Mouse (Mus musculus): Measurements from ENCODE around the gene Hbq1a. TPM values are rescaled to one million over a fixed set of nuclear protein-coding genes. Genes with fewer than 3 reads are reported as not detected.
"Not testable (repeated sequence)": the region's sequence is repeated elsewhere in the genome, so short reads cannot be mapped to it uniquely, and the experiment has no call there.

Gene Hbq1a
- polyA plus RNA-seq, 1 experiment from 2014 or later, result 0.77 TPM

DNA sequence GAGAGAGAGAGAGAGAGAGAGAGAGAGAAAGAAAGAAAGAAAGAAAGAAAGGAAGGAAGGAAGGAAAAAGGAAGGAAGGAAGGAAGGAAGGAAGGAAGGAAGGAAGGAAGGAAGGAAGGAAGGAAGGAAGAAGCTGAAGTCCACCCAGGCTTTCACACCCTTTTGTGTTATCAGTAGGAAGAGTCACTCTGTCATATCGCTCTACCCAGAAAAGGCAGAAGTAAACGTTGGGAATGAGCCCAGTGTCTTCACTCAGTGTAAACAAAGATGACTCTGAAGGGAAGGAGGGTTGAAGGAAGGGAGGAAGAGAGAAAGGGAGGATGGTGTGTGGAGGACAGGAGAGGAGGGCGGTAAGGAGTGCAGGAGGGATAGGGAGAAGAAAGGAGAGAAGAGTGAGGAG, 6.4 kb upstream of the Hbq1a start:
- WGBS, result 78% methylated on average over 3 of the region's 3 CpGs
- H3K4me3 ChIP-seq (ENCODE audit: low read depth, low read length); H3K4me2 ChIP-seq; H3K9me3 ChIP-seq (ENCODE audit: control insufficient read depth, low read length); DNase-seq (ENCODE audit: low spot score, missing footprints); ATAC-seq (ENCODE audit: low FRiP score); H3K36me3 ChIP-seq (ENCODE audit: control insufficient read depth, insufficient read depth, low read length); H3K27me3 ChIP-seq (ENCODE audit: control insufficient read depth, insufficient read depth, low read length); H3K27ac ChIP-seq (ENCODE audit: low read depth, low read length); H3K4me1 ChIP-seq (ENCODE audit: control insufficient read depth, insufficient read depth, low read length); H3K9ac ChIP-seq (ENCODE audit: low read length): not testable (repeated sequence)

DNA sequence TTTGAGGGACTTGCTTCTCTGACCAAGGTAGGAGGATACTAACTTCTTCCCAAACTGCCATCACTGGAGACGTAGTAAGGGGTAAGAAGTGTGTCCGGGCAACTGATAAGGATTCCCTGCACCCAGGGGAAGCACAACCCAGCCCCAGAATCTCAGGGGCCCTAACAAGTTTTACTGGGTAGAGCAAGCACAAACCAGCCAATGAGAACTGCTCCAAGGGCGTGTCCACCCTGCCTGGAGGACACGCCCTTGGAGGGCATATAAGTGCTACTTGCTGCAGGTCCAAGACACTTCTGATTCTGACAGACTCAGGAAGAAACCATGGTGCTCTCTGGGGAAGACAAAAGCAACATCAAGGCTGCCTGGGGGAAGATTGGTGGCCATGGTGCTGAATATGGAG, 3.7 kb upstream of the Hbq1a start, which contains the start of gene Hba-a2:
Hba-a2 (plus strand) TSS at position 287 of the 400 bp plus-strand sequence.
- not testable (repeated sequence) for DNase-seq (ENCODE audit: low spot score, missing footprints)

DNA sequence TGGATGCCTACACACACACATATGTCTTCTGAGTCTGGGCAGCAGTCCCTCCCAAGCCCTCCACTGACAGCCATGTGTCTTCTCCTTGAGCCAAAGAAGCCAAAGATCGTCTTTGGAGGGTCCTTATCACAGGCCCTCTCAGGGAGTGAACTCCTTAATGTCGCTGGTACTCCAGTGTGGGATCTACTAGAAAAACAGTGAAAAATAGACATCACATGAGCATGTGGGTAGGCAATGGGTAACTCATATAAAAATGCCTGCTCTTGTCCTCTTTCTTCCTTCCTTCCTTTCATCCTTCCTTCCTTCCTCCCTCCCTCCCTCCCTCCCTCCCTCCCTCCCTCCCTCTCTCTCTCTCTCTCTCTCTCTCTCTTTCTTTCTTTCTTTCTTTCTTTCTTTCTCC, 2.5 kb upstream of the Hbq1a start:
- not testable (repeated sequence) for H3K4me3 ChIP-seq (ENCODE audit: low read depth, low read length); H3K36me3 ChIP-seq (ENCODE audit: control insufficient read depth, insufficient read depth, low read length); H3K4me1 ChIP-seq (ENCODE audit: control insufficient read depth, insufficient read depth, low read length); H3K9ac ChIP-seq (ENCODE audit: low read length); H3K27me3 ChIP-seq (ENCODE audit: control insufficient read depth, insufficient read depth, low read length); H3K27ac ChIP-seq (ENCODE audit: low read depth, low read length); ATAC-seq (ENCODE audit: low FRiP score); H3K4me2 ChIP-seq; H3K9me3 ChIP-seq (ENCODE audit: control insufficient read depth, low read length); DNase-seq (ENCODE audit: low spot score, missing footprints)
- 49% methylated on average over 2 of the region's 2 CpGs for WGBS

More for the DNA sequence above, 3.7 kb upstream of the Hbq1a start, which contains the start of gene Hba-a2:
- H3K9ac ChIP-seq (ENCODE audit: low read length); H3K36me3 ChIP-seq (ENCODE audit: control insufficient read depth, insufficient read depth, low read length); H3K4me3 ChIP-seq (ENCODE audit: low read depth, low read length); H3K9me3 ChIP-seq (ENCODE audit: control insufficient read depth, low read length); H3K4me2 ChIP-seq; H3K27ac ChIP-seq (ENCODE audit: low read depth, low read length); H3K4me1 ChIP-seq (ENCODE audit: control insufficient read depth, insufficient read depth, low read length); ATAC-seq (ENCODE audit: low FRiP score); H3K27me3 ChIP-seq (ENCODE audit: control insufficient read depth, insufficient read depth, low read length): not testable (repeated sequence)
- no CpG with 5 or more reads among the region's 4 CpGs for WGBS

DNA sequence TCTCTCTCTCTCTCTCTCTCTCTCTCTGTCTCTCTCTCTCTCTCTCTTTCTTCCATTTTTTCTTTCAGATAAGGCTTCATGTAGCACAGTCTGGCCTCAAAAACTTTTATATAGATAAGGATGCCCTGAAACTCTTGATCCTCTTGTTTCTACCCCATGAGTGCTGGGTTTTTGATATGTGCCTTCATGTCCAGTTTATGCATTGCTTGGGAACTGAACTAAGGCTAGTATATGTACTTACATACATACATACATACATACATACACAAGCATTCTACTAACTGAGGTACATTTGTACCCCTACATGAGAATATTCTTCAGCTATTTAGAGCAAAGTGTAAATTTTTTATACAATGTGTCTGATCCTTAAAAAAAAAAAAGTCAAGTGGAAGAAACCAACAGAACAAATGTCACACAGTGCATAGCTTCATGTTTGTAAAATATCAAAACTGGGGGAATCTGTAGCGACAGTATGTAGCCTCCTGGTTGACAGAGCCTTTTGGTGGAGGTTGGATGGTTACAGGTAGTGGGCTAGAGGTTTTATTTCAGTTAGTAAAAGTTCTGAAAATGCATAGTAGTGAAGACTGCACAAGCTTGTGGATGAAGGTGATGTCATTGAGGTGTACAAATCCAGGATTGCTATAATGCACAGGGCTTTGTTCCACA, 1.9 kb upstream of the Hbq1a start:
- Histone ChIP-seq H3K27ac (ENCODE audit: low read depth, low read length) (no peak overlapping the region), H3K4me2 (no peak overlapping the region), H3K9me3 (ENCODE audit: control insufficient read depth, low read length) (no peaks in the 10 kb centered on the region), H3K9ac (ENCODE audit: low read length) (no peak overlapping the region), H3K27me3 (ENCODE audit: control insufficient read depth, insufficient read depth, low read length) (peaks cover 4% of the 10 kb centered on the region), H3K4me1 (ENCODE audit: control insufficient read depth, insufficient read depth, low read length) (no peaks in the 10 kb centered on the region), H3K4me3 (ENCODE audit: low read depth, low read length) (no peak overlapping the region), H3K36me3 (ENCODE audit: control insufficient read depth, insufficient read depth, low read length) (no peaks in the 10 kb centered on the region)
- 81% methylated on average over 1 of the region's 1 CpGs for WGBS
- DNase-seq (ENCODE audit: low spot score, missing footprints), result no peak
- no peak for ATAC-seq (ENCODE audit: low FRiP score)

DNA sequence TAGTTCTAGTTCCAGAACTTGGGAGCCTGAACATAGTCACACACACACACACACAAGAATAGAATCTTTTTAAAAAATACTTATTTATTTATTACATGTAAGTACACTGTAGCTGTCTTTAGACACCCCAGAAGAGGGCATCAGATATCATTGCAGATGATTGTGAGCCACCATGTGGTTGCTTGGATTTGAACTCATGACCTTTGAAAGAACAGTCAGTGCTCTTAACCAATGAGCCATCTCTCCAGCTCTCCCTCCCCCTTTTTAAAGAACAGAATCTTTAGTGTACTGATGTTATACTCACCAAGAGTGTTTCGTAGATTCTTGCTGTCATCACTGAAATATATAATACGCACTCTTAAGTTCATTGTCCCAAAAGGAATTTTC, 1.3 kb upstream of the Hbq1a start:
- H3K9ac ChIP-seq (ENCODE audit: low read length), result no peak overlapping the region
- H3K4me1 ChIP-seq (ENCODE audit: control insufficient read depth, insufficient read depth, low read length), result no peaks in the 10 kb centered on the region
- WGBS, result 93% methylated on average over 2 of the region's 2 CpGs
- H3K27ac ChIP-seq (ENCODE audit: low read depth, low read length), result no peak overlapping the region
- no peaks in the 10 kb centered on the region for H3K36me3 ChIP-seq (ENCODE audit: control insufficient read depth, insufficient read depth, low read length)
- ATAC-seq (ENCODE audit: low FRiP score) (no peak), DNase-seq (ENCODE audit: low spot score, missing footprints) (no peak)
- no peak overlapping the region for H3K4me3 ChIP-seq (ENCODE audit: low read depth, low read length)
- no peak overlapping the region for H3K4me2 ChIP-seq
- peaks cover 4% of the 10 kb centered on the region for H3K27me3 ChIP-seq (ENCODE audit: control insufficient read depth, insufficient read depth, low read length)
- no peaks in the 10 kb centered on the region for H3K9me3 ChIP-seq (ENCODE audit: control insufficient read depth, low read length)

DNA sequence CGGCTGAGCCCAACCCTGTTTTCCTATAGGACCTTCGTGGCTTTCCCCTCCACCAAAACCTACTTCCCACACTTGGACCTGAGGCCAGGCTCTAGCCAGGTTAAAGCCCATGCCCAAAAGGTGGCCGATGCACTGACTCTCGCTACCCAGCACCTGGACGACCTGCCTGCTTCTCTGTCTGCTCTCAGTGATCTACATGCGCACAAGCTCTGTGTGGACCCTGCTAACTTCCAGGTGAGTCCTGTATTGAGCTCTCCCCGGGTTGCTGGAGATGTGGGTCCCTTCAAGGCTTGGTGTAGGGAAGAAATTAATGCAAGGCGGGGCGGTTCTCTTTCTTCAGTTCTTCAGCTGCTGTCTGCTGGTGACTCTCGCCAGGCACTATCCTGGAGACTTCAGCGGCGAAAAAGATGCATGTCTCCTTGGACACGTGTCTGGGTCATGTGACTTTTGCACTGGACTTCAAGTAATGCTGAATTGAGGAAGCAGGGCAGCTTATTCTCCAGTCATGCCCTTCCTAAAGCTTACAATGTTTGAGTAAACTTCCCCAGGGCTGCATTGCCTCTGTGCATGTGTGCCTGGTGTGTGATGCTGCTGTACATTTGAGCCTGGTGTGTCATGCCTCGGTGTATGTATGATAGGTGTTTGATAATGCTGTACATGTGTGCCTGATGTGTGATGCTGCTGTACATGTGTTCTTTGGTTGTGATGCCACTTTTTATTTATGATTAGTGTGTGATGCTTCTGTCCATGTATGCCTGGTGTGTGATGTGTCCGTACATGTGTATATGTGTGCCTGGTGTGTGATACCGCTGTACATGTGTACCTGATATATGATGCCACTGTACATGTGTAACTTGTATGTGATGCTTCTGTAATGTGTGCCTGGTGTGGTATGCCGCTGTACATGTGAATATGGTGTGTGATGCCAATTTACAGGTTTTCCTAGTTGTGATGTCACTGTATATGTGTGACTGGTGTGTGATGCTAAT, 704 bp downstream of the Hbq1a start:
- Histone ChIP-seq H3K9ac (ENCODE audit: low read length) (no peak overlapping the region), H3K4me1 (ENCODE audit: control insufficient read depth, insufficient read depth, low read length) (no peaks in the 10 kb centered on the region), H3K4me2 (peak overlapping the region; percentile 38), H3K4me3 (ENCODE audit: low read depth, low read length) (no peak overlapping the region), H3K9me3 (ENCODE audit: control insufficient read depth, low read length) (no peaks in the 10 kb centered on the region), H3K36me3 (ENCODE audit: control insufficient read depth, insufficient read depth, low read length) (no peaks in the 10 kb centered on the region), H3K27me3 (ENCODE audit: control insufficient read depth, insufficient read depth, low read length) (peaks cover 4% of the 10 kb centered on the region), H3K27ac (ENCODE audit: low read depth, low read length) (no peak overlapping the region)
- WGBS, result 60% methylated on average over 14 of the region's 17 CpGs
- DNase-seq (ENCODE audit: low spot score, missing footprints) (no peak), ATAC-seq (ENCODE audit: low FRiP score) (peak; percentile 11; the same call in 1 of the 2 replicates)

DNA sequence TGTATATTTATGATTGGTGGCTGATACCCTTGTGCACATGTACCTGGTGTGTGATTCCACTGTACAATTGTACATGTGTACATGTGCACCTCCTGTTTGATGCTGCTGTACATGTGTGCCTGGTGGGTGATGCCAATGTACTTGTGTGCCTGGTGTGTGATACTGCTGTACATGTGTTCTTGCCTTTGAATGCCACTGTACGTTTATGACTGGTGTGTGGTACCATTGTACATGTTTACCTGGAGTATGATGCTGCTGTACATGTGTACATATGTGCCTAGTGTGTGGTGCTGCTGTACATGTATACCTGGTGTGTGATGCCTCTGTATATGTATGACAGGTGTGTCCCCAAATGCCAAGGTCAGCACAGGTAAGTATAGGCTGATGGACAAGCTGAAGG, 1.6 kb downstream of the Hbq1a start:
- no peak overlapping the region for H3K4me2 ChIP-seq
- H3K4me1 ChIP-seq (ENCODE audit: control insufficient read depth, insufficient read depth, low read length), result no peaks in the 10 kb centered on the region
- WGBS, result 81% methylated on average over 1 of the region's 1 CpGs
- no peak for DNase-seq (ENCODE audit: low spot score, missing footprints)
- no peak overlapping the region for H3K9ac ChIP-seq (ENCODE audit: low read length)
- peaks cover 4% of the 10 kb centered on the region for H3K27me3 ChIP-seq (ENCODE audit: control insufficient read depth, insufficient read depth, low read length)
- no peak overlapping the region for H3K4me3 ChIP-seq (ENCODE audit: low read depth, low read length)
- no peaks in the 10 kb centered on the region for H3K36me3 ChIP-seq (ENCODE audit: control insufficient read depth, insufficient read depth, low read length)
- H3K27ac ChIP-seq (ENCODE audit: low read depth, low read length), result no peak overlapping the region
- no peak for ATAC-seq (ENCODE audit: low FRiP score)
- no peaks in the 10 kb centered on the region for H3K9me3 ChIP-seq (ENCODE audit: control insufficient read depth, low read length)

DNA sequence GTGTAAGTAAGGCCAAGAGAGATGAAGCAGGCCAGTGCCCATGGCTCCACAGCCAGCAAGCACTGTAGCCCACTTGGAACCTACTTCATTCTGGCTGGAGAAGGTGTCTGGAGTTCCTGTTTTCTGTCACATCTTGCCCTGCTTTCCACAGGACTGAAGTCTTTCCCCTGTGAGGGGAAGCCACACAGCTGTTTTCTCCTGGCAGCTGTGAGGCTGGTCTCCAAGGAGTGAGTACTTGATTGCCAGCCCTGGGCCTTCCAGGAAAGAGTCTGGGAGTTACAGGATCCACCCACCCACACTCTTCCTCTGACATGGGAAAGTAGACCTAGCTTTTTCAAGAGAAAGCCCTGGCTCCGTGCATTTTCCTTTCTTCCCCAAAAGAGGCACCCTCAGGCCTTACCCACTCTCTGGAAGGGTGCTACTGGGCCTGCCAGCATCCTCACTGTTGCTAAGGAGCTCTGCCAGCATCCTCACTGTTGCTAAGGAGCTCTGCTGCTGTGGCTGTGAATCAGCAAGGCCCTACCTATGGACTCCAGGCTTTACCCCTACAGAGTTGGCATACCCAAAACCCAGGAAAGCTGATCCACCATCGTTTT, 3.1 kb downstream of the Hbq1a start:
- H3K36me3 ChIP-seq (ENCODE audit: control insufficient read depth, insufficient read depth, low read length), result no peaks in the 10 kb centered on the region
- DNase-seq (ENCODE audit: low spot score, missing footprints) (no peak), ATAC-seq (ENCODE audit: low FRiP score) (no peak)
- WGBS, result 52% methylated on average over 2 of the region's 2 CpGs
- H3K9me3 ChIP-seq (ENCODE audit: control insufficient read depth, low read length), result no peaks in the 10 kb centered on the region
- H3K27me3 ChIP-seq (ENCODE audit: control insufficient read depth, insufficient read depth, low read length), result peaks cover 4% of the 10 kb centered on the region
- no peak overlapping the region for H3K4me2 ChIP-seq
- no peak overlapping the region for H3K27ac ChIP-seq (ENCODE audit: low read depth, low read length)
- no peak overlapping the region for H3K4me3 ChIP-seq (ENCODE audit: low read depth, low read length)
- no peak overlapping the region for H3K9ac ChIP-seq (ENCODE audit: low read length)
- H3K4me1 ChIP-seq (ENCODE audit: control insufficient read depth, insufficient read depth, low read length), result 0 out of 2 replicates have a peak, but pooled peaks cover 2% of the 10 kb centered on the region

DNA sequence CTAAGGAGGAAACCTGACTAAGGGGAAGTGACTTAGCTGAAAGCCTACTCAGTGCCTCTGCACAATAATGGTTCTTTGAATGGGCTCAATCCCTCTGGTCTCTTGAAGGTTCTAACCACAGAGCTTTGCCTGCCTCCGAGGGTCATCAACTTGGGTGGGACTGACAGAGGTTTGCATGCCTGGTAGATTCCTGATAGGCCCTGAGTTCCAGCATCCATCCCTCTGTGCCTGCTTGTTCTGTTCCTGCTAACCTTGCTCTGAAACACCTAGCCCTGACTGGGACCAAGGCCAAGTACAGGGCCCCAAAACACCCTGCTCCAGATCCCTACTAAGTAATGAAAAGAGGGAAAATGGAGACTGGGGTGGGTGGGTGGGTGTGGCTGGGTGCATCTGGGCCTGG, 3.6 kb downstream of the Hbq1a start:
- Histone ChIP-seq H3K27ac (ENCODE audit: low read depth, low read length) (no peak overlapping the region), H3K36me3 (ENCODE audit: control insufficient read depth, insufficient read depth, low read length) (no peaks in the 10 kb centered on the region), H3K4me2 (no peak overlapping the region), H3K4me3 (ENCODE audit: low read depth, low read length) (no peak overlapping the region), H3K4me1 (ENCODE audit: control insufficient read depth, insufficient read depth, low read length) (0 out of 2 replicates have a peak, but pooled peaks cover 2% of the 10 kb centered on the region), H3K27me3 (ENCODE audit: control insufficient read depth, insufficient read depth, low read length) (peaks cover 4% of the 10 kb centered on the region), H3K9ac (ENCODE audit: low read length) (no peak overlapping the region), H3K9me3 (ENCODE audit: control insufficient read depth, low read length) (no peaks in the 10 kb centered on the region)
- WGBS, result 88% methylated on average over 1 of the region's 1 CpGs
- ATAC-seq (ENCODE audit: low FRiP score), result no peak
- no peak for DNase-seq (ENCODE audit: low spot score, missing footprints)

Measured in midbrain, embryonic 11.5 days (tissue).